Mouse (Mus musculus): Measurements from ENCODE around the gene Ggt6. TPM values are rescaled to one million over a fixed set of nuclear protein-coding genes. Genes with fewer than 3 reads are reported as not detected.

The Ggt6 gene
- total and polyA plus RNA-seq, 2 experiments from 2014 or later = 5.3 TPM; not detected in 1

- no peaks in the 10 kb centered on the region for H3K27me3 ChIP-seq (ENCODE audit: control insufficient read depth, insufficient read depth, low read length)
- H3K4me3 ChIP-seq (ENCODE audit: low read depth, low read length) = peak within 1 kb of the TSS; percentile 74
- peak within 1 kb of the TSS; percentile 72 for H3K9ac ChIP-seq (replicated peaks; ENCODE audit: low read depth, low read length)
- H3K27ac ChIP-seq (ENCODE audit: low read depth) = peak within 1 kb of the TSS; percentile 89
- WGBS = under 1% methylated on average over 46 of the region's 46 CpGs
- DNase-seq (ENCODE audit: low spot score) (peak; percentile 95), ATAC-seq (ENCODE audit: insufficient read depth, low read depth) (peak; percentile 96)
- TF ChIP-seq EP300 (IDR thresholded peaks at IDR 0.05; ENCODE audit: low read depth) (no peak), CTCF (IDR thresholded peaks at IDR 0.05; ENCODE audit: low read depth) (no peak)
- H3K36me3 ChIP-seq (replicated peaks; ENCODE audit: control insufficient read depth, insufficient read depth, low read length) = peaks cover 39% of the 10 kb centered on the region
- peaks cover 10% of the 10 kb centered on the region; the same call in 1 of the 2 replicates for H3K4me1 ChIP-seq (ENCODE audit: control insufficient read depth, insufficient read depth)
- no peaks in the 10 kb centered on the region for H3K9me3 ChIP-seq (replicated peaks; ENCODE audit: control insufficient read depth, low read length)
- peak within 1 kb of the TSS; percentile 95 for H3K4me2 ChIP-seq (ENCODE audit: low read depth, low read length)
Measured at GRCm38 (mm10) chr11:72440965-72441664, 5.8 kb downstream of the Ggt6 start, which contains the start of gene Mybbp1a. Gene Mybbp1a (plus strand): TSS chr11:72441355.

DNA sequence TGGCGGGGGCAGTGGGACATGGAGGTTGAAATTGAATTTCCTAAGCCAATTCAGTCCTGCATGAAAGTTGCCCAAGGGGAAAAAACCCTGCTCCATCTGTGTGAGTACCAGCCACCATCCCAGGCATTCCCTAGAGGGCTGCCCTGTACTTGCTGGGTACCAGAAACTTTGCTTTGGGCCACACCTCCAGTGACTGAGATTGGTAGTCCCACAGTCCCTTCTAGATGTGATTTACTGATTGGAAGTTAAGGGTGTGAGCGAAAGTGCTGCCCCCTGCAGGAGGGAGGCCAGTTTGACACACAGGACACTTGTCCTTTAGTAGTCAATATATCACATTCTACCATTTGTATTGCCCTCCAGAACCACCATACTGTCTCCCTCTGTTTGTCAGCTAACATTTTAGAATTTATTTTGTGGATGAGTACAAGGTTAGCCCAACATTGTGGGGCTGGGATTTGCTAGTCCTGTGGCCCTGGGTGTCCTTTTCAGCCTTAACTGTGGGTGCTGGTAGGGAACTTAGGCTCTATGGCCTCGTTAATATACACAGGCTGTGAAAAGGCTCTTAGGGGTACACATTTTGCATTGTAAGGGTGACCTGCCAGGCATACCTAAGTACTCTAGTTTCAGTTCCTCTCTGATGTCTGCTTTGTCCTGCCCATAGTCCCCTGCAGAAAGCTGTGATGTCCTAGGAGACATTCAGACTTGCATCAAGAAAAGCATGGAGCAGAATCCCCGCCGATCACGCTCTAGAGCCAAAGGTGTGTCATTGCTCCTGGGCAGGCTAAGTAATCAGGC lies 11.2 kb downstream of the Ggt6 start:
- no peaks in the 10 kb centered on the region for H3K27me3 ChIP-seq (ENCODE audit: control insufficient read depth, insufficient read depth, low read length)
- no peaks in the 10 kb centered on the region for H3K9me3 ChIP-seq (replicated peaks; ENCODE audit: control insufficient read depth, low read length)
- WGBS = 86% methylated on average over 6 of the region's 6 CpGs
- peaks cover 7% of the 10 kb centered on the region; the same call in 1 of the 2 replicates for H3K4me1 ChIP-seq (ENCODE audit: control insufficient read depth, insufficient read depth)
- TF ChIP-seq CTCF (IDR thresholded peaks at IDR 0.05; ENCODE audit: low read depth) (peak; percentile 55), EP300 (IDR thresholded peaks at IDR 0.05; ENCODE audit: low read depth) (no peak)
- peaks cover 93% of the 10 kb centered on the region for H3K36me3 ChIP-seq (replicated peaks; ENCODE audit: control insufficient read depth, insufficient read depth, low read length)
- ATAC-seq (ENCODE audit: insufficient read depth, low read depth) (no peak), DNase-seq (ENCODE audit: low spot score) (no peak)
- H3K4me2 ChIP-seq (ENCODE audit: low read depth, low read length) = no peak overlapping the region
- no peak overlapping the region for H3K27ac ChIP-seq (ENCODE audit: low read depth)
- H3K9ac ChIP-seq (replicated peaks; ENCODE audit: low read depth, low read length) = no peak overlapping the region
- H3K4me3 ChIP-seq (ENCODE audit: low read depth, low read length) = no peak overlapping the region

- TF ChIP-seq EP300 (IDR thresholded peaks at IDR 0.05; ENCODE audit: low read depth) (no peak), CTCF (IDR thresholded peaks at IDR 0.05; ENCODE audit: low read depth) (peak; percentile 29)
- no peak overlapping the region for H3K4me2 ChIP-seq (ENCODE audit: low read depth, low read length)
- peaks cover 100% of the 10 kb centered on the region for H3K36me3 ChIP-seq (replicated peaks; ENCODE audit: control insufficient read depth, insufficient read depth, low read length)
- DNase-seq (ENCODE audit: low spot score) (no peak), ATAC-seq (ENCODE audit: insufficient read depth, low read depth) (no peak)
- no peak overlapping the region for H3K9ac ChIP-seq (replicated peaks; ENCODE audit: low read depth, low read length)
- H3K9me3 ChIP-seq (replicated peaks; ENCODE audit: control insufficient read depth, low read length) = no peaks in the 10 kb centered on the region
- WGBS = 67% methylated on average over 8 of the region's 8 CpGs
- H3K4me3 ChIP-seq (ENCODE audit: low read depth, low read length) = no peak overlapping the region
- no peaks in the 10 kb centered on the region for H3K27me3 ChIP-seq (ENCODE audit: control insufficient read depth, insufficient read depth, low read length)
- no peaks in the 10 kb centered on the region for H3K4me1 ChIP-seq (ENCODE audit: control insufficient read depth, insufficient read depth)
- H3K27ac ChIP-seq (ENCODE audit: low read depth) = no peak overlapping the region
Measured at GRCm38 (mm10) chr11:72447475-72447874, 12.1 kb downstream of the Ggt6 start.

DNA sequence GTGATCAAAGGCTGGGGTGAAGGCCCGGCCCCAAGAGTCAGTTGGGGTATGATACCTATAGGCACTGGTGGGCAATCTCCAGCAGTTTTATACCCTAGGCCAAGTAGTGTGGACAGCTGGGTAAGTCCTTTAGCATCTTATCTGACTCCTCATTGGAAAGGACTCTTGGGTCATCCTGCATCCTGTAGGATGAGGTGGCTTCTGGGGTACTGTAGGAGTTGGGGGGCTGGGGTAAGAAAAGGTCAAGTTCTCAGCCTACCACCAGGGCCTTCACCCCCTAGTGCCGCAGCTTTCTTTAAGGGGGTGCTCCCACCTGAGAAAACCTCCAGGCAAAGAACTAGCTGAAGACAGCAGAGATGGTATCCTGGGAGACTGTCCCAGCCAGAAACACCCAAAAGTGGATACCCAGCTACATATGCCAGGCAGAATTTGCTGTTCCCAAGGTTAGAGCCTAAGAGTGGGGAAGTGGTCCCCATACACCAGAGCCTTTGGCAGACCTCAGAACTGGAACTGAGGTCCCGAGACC lies 16.9 kb downstream of the Ggt6 start:
- no peak overlapping the region for H3K27ac ChIP-seq (ENCODE audit: low read depth)

GRCm38 (mm10) chr11:72453105-72453953 lies 18.0 kb downstream of the Ggt6 start:
- Histone ChIP-seq H3K9me3 (replicated peaks; ENCODE audit: control insufficient read depth, low read length) (no peaks in the 10 kb centered on the region), H3K4me1 (ENCODE audit: control insufficient read depth, insufficient read depth) (peaks cover 2% of the 10 kb centered on the region; the same call in 1 of the 2 replicates), H3K36me3 (replicated peaks; ENCODE audit: control insufficient read depth, insufficient read depth, low read length) (peaks cover 50% of the 10 kb centered on the region), H3K27ac (ENCODE audit: low read depth) (peak overlapping the region; percentile 43; the same call in 1 of the 2 replicates), H3K9ac (replicated peaks; ENCODE audit: low read depth, low read length) (no peak overlapping the region), H3K27me3 (ENCODE audit: control insufficient read depth, insufficient read depth, low read length) (no peaks in the 10 kb centered on the region), H3K4me2 (ENCODE audit: low read depth, low read length) (no peak overlapping the region), H3K4me3 (ENCODE audit: low read depth, low read length) (no peak overlapping the region)
- DNase-seq (ENCODE audit: low spot score) (no peak), ATAC-seq (ENCODE audit: insufficient read depth, low read depth) (no peak)
- WGBS = 45% methylated on average over 15 of the region's 15 CpGs
- no peak for TF ChIP-seq CTCF (IDR thresholded peaks at IDR 0.05; ENCODE audit: low read depth)
- TF ChIP-seq EP300 (IDR thresholded peaks at IDR 0.05; ENCODE audit: low read depth) = no peak

More for the DNA sequence above, 16.9 kb downstream of the Ggt6 start:
- ATAC-seq (ENCODE audit: insufficient read depth, low read depth) = no peak
- H3K9ac ChIP-seq (replicated peaks; ENCODE audit: low read depth, low read length) = no peak overlapping the region
- no peak overlapping the region for H3K4me2 ChIP-seq (ENCODE audit: low read depth, low read length)
- TF ChIP-seq CTCF (IDR thresholded peaks at IDR 0.05; ENCODE audit: low read depth) (no peak), EP300 (IDR thresholded peaks at IDR 0.05; ENCODE audit: low read depth) (no peak)
- peaks cover 61% of the 10 kb centered on the region for H3K36me3 ChIP-seq (replicated peaks; ENCODE audit: control insufficient read depth, insufficient read depth, low read length)
- WGBS = 85% methylated on average over 3 of the region's 3 CpGs
- no peaks in the 10 kb centered on the region for H3K4me1 ChIP-seq (ENCODE audit: control insufficient read depth, insufficient read depth)
- DNase-seq (ENCODE audit: low spot score) = no peak
- H3K27me3 ChIP-seq (ENCODE audit: control insufficient read depth, insufficient read depth, low read length) = no peaks in the 10 kb centered on the region
- H3K4me3 ChIP-seq (ENCODE audit: low read depth, low read length) = no peak overlapping the region
- H3K9me3 ChIP-seq (replicated peaks; ENCODE audit: control insufficient read depth, low read length) = no peaks in the 10 kb centered on the region

Measured in heart, postnatal 0 days (tissue).